ENCODE assay signal across 28 mouse cellular contexts in genomic region chr7:82850756-82851155, GRCm38 (mm10). TPM values are rescaled to one million over a fixed set of nuclear protein-coding genes. Genes with fewer than 3 reads are reported as not detected.
A peak's percentile ranks its signal among the peaks of the same experiment; 100 is the strongest.
DNase-seq lines count a peak whose midpoint lies in the region; ATAC-seq and TF ChIP-seq lines count a peak whose summit lies in the region.
"Had no signal": no experiment of that assay in that cellular context is flagged by ENCODE, and none has a peak within 500 bp of the region (broad histone marks: within the 10 kb centered on the region; RNA-seq: fewer than 3 reads in every experiment).

No protein-coding gene starts in this region.

- H3K9me3 ChIP-seq in heart, embryonic 12.5 days (replicated peaks): no peaks in the 10 kb centered on the region
- H3K9me3 ChIP-seq in intestine, embryonic 14.5 days (ENCODE audit: control insufficient read depth, low read length): no peaks in the 10 kb centered on the region
- H3K9me3 ChIP-seq in intestine, embryonic 15.5 days: no peaks in the 10 kb centered on the region
- H3K9me3 ChIP-seq in lung, embryonic 15.5 days: no peaks in the 10 kb centered on the region
- H3K9me3 ChIP-seq: heart, embryonic 13.5 days; kidney, embryonic 15.5 days; limb, embryonic 13.5 days had no signal

- H3K4me3 ChIP-seq in heart, embryonic 12.5 days: no peak overlapping the region
- no peak overlapping the region for H3K4me3 ChIP-seq in intestine, embryonic 14.5 days (ENCODE audit: low read depth, low read length)
- H3K4me3 ChIP-seq in intestine, embryonic 15.5 days (replicated peaks): no peak overlapping the region
- no peak overlapping the region for H3K4me3 ChIP-seq in lung, embryonic 15.5 days
- no peak overlapping the region for H3K4me3 ChIP-seq in lung, adult 2 months (replicated peaks; ENCODE audit: extremely low read depth, low read depth, low read length)
- H3K4me3 ChIP-seq: heart, embryonic 13.5 days; kidney, embryonic 15.5 days; left cerebral cortex, adult 2 months; limb, embryonic 13.5 days had no signal

- no peak for TF ChIP-seq POLR2A in lung, adult 2 months (IDR thresholded peaks at IDR 0.05; ENCODE audit: borderline replicate concordance, extremely low read depth, low read depth, low read length)

- TF ChIP-seq CTCF in lung, adult 2 months (IDR thresholded peaks at IDR 0.05; ENCODE audit: insufficient read depth, low read length): no peak

- peak; percentile 92 for DNase-seq in heart, adult 11 months
- peak; percentile 29 for DNase-seq in intestine, embryonic 14.5 days (ENCODE audit: low spot score)
- no peak for DNase-seq in lung, adult 2 months
- DNase-seq: adrenal gland, postnatal 10 days; cerebellum, adult 11 months; cerebellum, adult 9-10 months; cerebellum, postnatal 36 days; kidney, adult 18-20 months; kidney, postnatal 4 days; lung, postnatal 36 days; right cerebral cortex, postnatal 4 days; thymus, adult 18-20 months; thymus, postnatal 25 days had no signal

- peaks cover 8% of the 10 kb centered on the region for H3K4me1 ChIP-seq in heart, embryonic 12.5 days (replicated peaks)
- H3K4me1 ChIP-seq in intestine, embryonic 14.5 days (replicated peaks; ENCODE audit: control insufficient read depth, insufficient read depth, low read length): peaks cover 9% of the 10 kb centered on the region
- peaks cover 8% of the 10 kb centered on the region; the same call in 1 of the 2 replicates for H3K4me1 ChIP-seq in intestine, embryonic 15.5 days (replicated peaks)
- H3K4me1 ChIP-seq in lung, embryonic 15.5 days: peaks cover 8% of the 10 kb centered on the region
- no peaks in the 10 kb centered on the region for H3K4me1 ChIP-seq in lung, adult 2 months (ENCODE audit: control insufficient read depth, insufficient read depth, low read length)

- no peak overlapping the region for H3K9ac ChIP-seq in heart, embryonic 12.5 days
- no peak overlapping the region for H3K9ac ChIP-seq in intestine, embryonic 14.5 days (ENCODE audit: low read length)
- no peak overlapping the region for H3K9ac ChIP-seq in intestine, embryonic 15.5 days
- no peak overlapping the region for H3K9ac ChIP-seq in lung, embryonic 15.5 days
- H3K9ac ChIP-seq: heart, embryonic 13.5 days; hindbrain, embryonic 14.5 days; kidney, embryonic 15.5 days; limb, embryonic 13.5 days had no signal

- H3K27ac ChIP-seq in heart, embryonic 12.5 days (ENCODE audit: poor library complexity, severe bottlenecking): no peak overlapping the region
- H3K27ac ChIP-seq in intestine, embryonic 14.5 days (ENCODE audit: low read depth): no peak overlapping the region
- no peak overlapping the region for H3K27ac ChIP-seq in intestine, embryonic 15.5 days
- no peak overlapping the region for H3K27ac ChIP-seq in lung, embryonic 15.5 days
- H3K27ac ChIP-seq: heart, embryonic 13.5 days; hindbrain, embryonic 14.5 days; kidney, embryonic 15.5 days; left cerebral cortex, adult 2 months; limb, embryonic 13.5 days; stomach, postnatal 0 days had no signal

- no peak for ATAC-seq in heart, embryonic 12.5 days (ENCODE audit: insufficient number of reproducible peaks, low FRiP score)
- no peak for ATAC-seq in intestine, embryonic 14.5 days (replicated peaks; ENCODE audit: low FRiP score, low TSS enrichment, low read depth)
- no peak for ATAC-seq in intestine, embryonic 15.5 days
- ATAC-seq in lung, embryonic 15.5 days (ENCODE audit: borderline replicate concordance, extremely low read depth, low FRiP score, low TSS enrichment): 0 out of 2 replicates have a peak, but pooled peaks have one; percentile 39
- no peak for ATAC-seq in erythroid progenitor cell, adult 5-6 weeks (replicated peaks; ENCODE audit: low FRiP score, poor library complexity, severe bottlenecking)
- ATAC-seq: forebrain, embryonic 14.5 days; midbrain, embryonic 16.5 days; Patski had no signal

- H3K4me2 ChIP-seq in heart, embryonic 12.5 days: no peak overlapping the region
- no peak overlapping the region for H3K4me2 ChIP-seq in intestine, embryonic 14.5 days (ENCODE audit: low read length)
- H3K4me2 ChIP-seq in intestine, embryonic 15.5 days (replicated peaks): no peak overlapping the region
- H3K4me2 ChIP-seq in lung, embryonic 15.5 days: no peak overlapping the region
- H3K4me2 ChIP-seq: heart, embryonic 13.5 days; hindbrain, embryonic 14.5 days; kidney, embryonic 15.5 days; limb, embryonic 13.5 days; liver, embryonic 11.5 days; midbrain, embryonic 11.5 days had no signal

- no peaks in the 10 kb centered on the region for H3K36me3 ChIP-seq in heart, embryonic 12.5 days
- H3K36me3 ChIP-seq in intestine, embryonic 14.5 days (ENCODE audit: control insufficient read depth, insufficient read depth, low read length): no peaks in the 10 kb centered on the region
- no peaks in the 10 kb centered on the region for H3K36me3 ChIP-seq in intestine, embryonic 15.5 days
- H3K36me3 ChIP-seq in lung, embryonic 15.5 days: no peaks in the 10 kb centered on the region
- H3K36me3 ChIP-seq: heart, embryonic 13.5 days; kidney, embryonic 15.5 days; limb, embryonic 13.5 days had no signal

- no peaks in the 10 kb centered on the region for H3K27me3 ChIP-seq in heart, embryonic 12.5 days (replicated peaks)
- no peaks in the 10 kb centered on the region for H3K27me3 ChIP-seq in intestine, embryonic 14.5 days (replicated peaks; ENCODE audit: control insufficient read depth, insufficient read depth, low read length)
- H3K27me3 ChIP-seq in intestine, embryonic 15.5 days (replicated peaks): no peaks in the 10 kb centered on the region
- no peaks in the 10 kb centered on the region for H3K27me3 ChIP-seq in lung, embryonic 15.5 days
- H3K27me3 ChIP-seq: heart, embryonic 13.5 days; kidney, embryonic 15.5 days; limb, embryonic 13.5 days; Patski had no signal

- 86% methylated on average over 3 of the region's 3 CpGs for WGBS in heart, embryonic 12.5 days
- WGBS in intestine, embryonic 14.5 days: 95% methylated on average over 3 of the region's 3 CpGs
- WGBS in intestine, embryonic 15.5 days: 75% methylated on average over 3 of the region's 3 CpGs
- WGBS in lung, embryonic 15.5 days: 82% methylated on average over 3 of the region's 3 CpGs
- WGBS in lung, adult 2 months: 92% methylated on average over 3 of the region's 3 CpGs

RNA-seq across cellular contexts. Expression of gene Mex3b, which starts 16.4 kb away (rescaled TPM):
- polyA plus RNA-seq in heart, embryonic 12.5 days (2016; fragmentation: Nextera tagmentation; extraction: Ambion mirVana): 15.6 and 17.1 TPM in 2 replicates
- polyA plus RNA-seq in intestine, embryonic 14.5 days (2014; fragmentation: Nextera tagmentation; extraction: Ambion mirVana): 11.8 and 14.1 TPM in 2 replicates
- polyA plus RNA-seq in intestine, embryonic 15.5 days (2015; fragmentation: Nextera tagmentation; extraction: Ambion mirVana): 7.8 and 9.0 TPM in 2 replicates
- polyA plus RNA-seq in lung, embryonic 15.5 days (2015; fragmentation: Nextera tagmentation; extraction: Ambion mirVana): 11.0 and 12.0 TPM in 2 replicates
- 11.1 and 12.2 TPM in 2 replicates for polyA plus RNA-seq in lung, adult 2 months (2012; rRNA removed)
- total RNA-seq in erythroid progenitor cell, adult 5-6 weeks (2015; ENCODE audit: low replicate concordance): 0.72 and 0.84 TPM in 2 replicates
- total RNA-seq in erythroid progenitor cell, adult 5-6 weeks (2017; ENCODE audit: low replicate concordance): 0.39 and 3.3 TPM in 2 replicates
